Mouse (Mus musculus) heart, embryonic 14.5 days (tissue): ENCODE data around the gene Snx30. TPM values are rescaled to one million over a fixed set of nuclear protein-coding genes. Genes with fewer than 3 reads are reported as not detected.

ENCODE experiments used
- ATAC-seq: fragments of 200-750 bp; cut with Nextera tagmentation; 2 replicates; pipeline ENCODE4 v1.8.0; 2017; ENCODE audit warnings: low read depth, moderate TSS enrichment; ENCODE audit not compliant: insufficient number of reproducible peaks, insufficient read depth, low FRiP score
- H3K27ac ChIP-seq, 2 experiments: fragments of 200-500 bp in 1 of 2; fragments of 300-500 bp in 1 of 2; sonication (generic) in 1 of 2; replicated peaks in 1 of 2; 2 replicates each; pipeline ENCODE4 v1.5.1; 2012 to 2014; ENCODE audit warnings: low read depth in 2 of 2, low read length in 2 of 2, control low read depth in 1 of 2, mild to moderate bottlenecking in 1 of 2, mixed read lengths in 1 of 2; ENCODE audit not compliant: control insufficient read depth in 1 of 2, insufficient read depth in 1 of 2
- H3K27me3 ChIP-seq: fragments of 300-500 bp; sonication (generic); 2 replicates; pipeline ENCODE4 v1.6.1; 2014; ENCODE audit warnings: mild to moderate bottlenecking, low read length, control low read depth; ENCODE audit not compliant: control insufficient read depth, insufficient read depth
- H3K36me3 ChIP-seq: fragments of 300-500 bp; sonication (generic); 2 replicates; pipeline ENCODE4 v1.6.1; 2014; ENCODE audit warnings: mild to moderate bottlenecking, control low read depth, low read length, mixed read lengths; ENCODE audit not compliant: control insufficient read depth, insufficient read depth
- H3K4me1 ChIP-seq, 2 experiments: fragments of 200-500 bp in 1 of 2; fragments of 300-500 bp in 1 of 2; sonication (generic) in 1 of 2; 2 replicates each; pipeline ENCODE4 v1.6.1; 2012 to 2014; ENCODE audit warnings: low read length in 2 of 2, control low read depth in 1 of 2, mixed read lengths in 1 of 2; ENCODE audit not compliant: control insufficient read depth in 2 of 2, insufficient read depth in 2 of 2
- H3K4me2 ChIP-seq: fragments of 300-500 bp; sonication (generic); 2 replicates; pipeline ENCODE4 v1.6.1; 2014; ENCODE audit warnings: mild to moderate bottlenecking, low read length
- H3K4me3 ChIP-seq, 2 experiments: fragments of 200-500 bp in 1 of 2; fragments of 300-500 bp in 1 of 2; sonication (generic) in 1 of 2; 2 replicates each; pipeline ENCODE4 v1.5.1; 2012 to 2014; ENCODE audit warnings: low read length in 2 of 2, mild to moderate bottlenecking in 2 of 2, control low read depth in 1 of 2, low read depth in 1 of 2, moderate library complexity in 1 of 2; ENCODE audit not compliant: control insufficient read depth in 1 of 2, insufficient read depth in 1 of 2
- H3K9ac ChIP-seq: fragments of 300-500 bp; sonication (generic); 2 replicates; pipeline ENCODE4 v1.6.1; 2014; ENCODE audit warnings: mild to moderate bottlenecking, low read length
- H3K9me3 ChIP-seq: fragments of 300-500 bp; sonication (generic); 2 replicates; pipeline ENCODE4 v1.6.1; 2016; ENCODE audit warnings: low read length, control low read depth; ENCODE audit not compliant: control insufficient read depth
- WGBS: fragments of 180-500 bp; shearing (Covaris S2); extraction: QIAGEN DNeasy Blood & Tissue Kit; methylation state at CpG from one replicate; pipeline ENCODE4 v1.1.7; 2014; 5-methylcytosine and 5-hydroxymethylcytosine counted together
- polyA plus RNA-seq: library from polyadenylated mRNA; unstranded; fragments of >200 nt; fragmentation: Nextera tagmentation; extraction: Ambion mirVana; gene quantifications from 2 replicates; pipeline ENCODE4 v1.2.1, GENCODE M21; 2014

Snx30 gene
- polyA plus RNA-seq, 1 experiment from 2014 or later = 6.6 TPM

- Histone ChIP-seq H3K4me2 (no peak overlapping the region), H3K9ac (no peak overlapping the region), H3K4me3 (no peak overlapping the region), H3K4me1 (peaks cover 9 to 21% of the 10 kb centered on the region in 2 experiments), H3K36me3 (no peaks in the 10 kb centered on the region), H3K27ac (no peak overlapping the region), H3K27me3 (no peaks in the 10 kb centered on the region), H3K9me3 (no peaks in the 10 kb centered on the region)
- ATAC-seq = no peak
- 87% methylated on average over 3 of the region's 3 CpGs for WGBS
Observed at GRCm38 (mm10) chr4:59845245-59845637, 39.6 kb downstream of the Snx30 start.

- Histone ChIP-seq H3K27me3 (no peaks in the 10 kb centered on the region), H3K4me1 (peaks cover 4 to 11% of the 10 kb centered on the region in 2 experiments; a peak in 3 of 4 replicates), H3K27ac (no peak overlapping the region), H3K4me3 (no peak overlapping the region), H3K9me3 (peaks cover 3% of the 10 kb centered on the region; the same call in 1 of the 2 replicates), H3K4me2 (no peak overlapping the region), H3K9ac (no peak overlapping the region), H3K36me3 (no peaks in the 10 kb centered on the region)
- 85% methylated on average over 5 of the region's 5 CpGs for WGBS
- no peak for ATAC-seq
Observed at GRCm38 (mm10) chr4:59847447-59847846, 41.8 kb downstream of the Snx30 start.

- Histone ChIP-seq H3K9ac (no peak overlapping the region), H3K36me3 (no peaks in the 10 kb centered on the region), H3K4me3 (no peak overlapping the region), H3K27ac (no peak overlapping the region), H3K9me3 (peaks cover 3% of the 10 kb centered on the region; the same call in 1 of the 2 replicates), H3K4me2 (no peak overlapping the region), H3K4me1 (peaks cover 2 to 8% of the 10 kb centered on the region in 2 experiments; a peak in 3 of 4 replicates), H3K27me3 (no peaks in the 10 kb centered on the region)
- ATAC-seq = no peak
- 41% methylated on average over 2 of the region's 2 CpGs for WGBS
Observed at GRCm38 (mm10) chr4:59850181-59850580, 44.5 kb downstream of the Snx30 start.

- Histone ChIP-seq H3K36me3 (no peaks in the 10 kb centered on the region), H3K4me2 (no peak overlapping the region), H3K4me3 (no peak overlapping the region), H3K27ac (peak overlapping the region; percentile 5 to 26; a peak in 2 of 4 replicates), H3K9me3 (peaks cover 3% of the 10 kb centered on the region; the same call in 1 of the 2 replicates), H3K9ac (no peak overlapping the region), H3K4me1 (peaks cover 2 to 8% of the 10 kb centered on the region in 2 experiments; a peak in 3 of 4 replicates), H3K27me3 (no peaks in the 10 kb centered on the region)
- 70% methylated on average over 5 of the region's 5 CpGs for WGBS
- ATAC-seq = no peak
Observed at GRCm38 (mm10) chr4:59850886-59851623, 45.4 kb downstream of the Snx30 start.

GRCm38 (mm10) chr4:59853155-59853554, 47.5 kb downstream of the Snx30 start:
- Histone ChIP-seq H3K27me3 (no peaks in the 10 kb centered on the region), H3K4me2 (no peak overlapping the region), H3K4me1 (peaks cover 2 to 8% of the 10 kb centered on the region in 2 experiments; a peak in 3 of 4 replicates), H3K36me3 (peaks cover 11% of the 10 kb centered on the region), H3K27ac (no peak overlapping the region), H3K9me3 (peaks cover 3% of the 10 kb centered on the region; the same call in 1 of the 2 replicates), H3K9ac (no peak overlapping the region), H3K4me3 (no peak overlapping the region)
- WGBS = 86% methylated on average over 7 of the region's 7 CpGs
- no peak for ATAC-seq

- Histone ChIP-seq H3K9me3 (no peaks in the 10 kb centered on the region), H3K36me3 (peaks cover 18% of the 10 kb centered on the region), H3K4me2 (no peak overlapping the region), H3K9ac (no peak overlapping the region), H3K27me3 (no peaks in the 10 kb centered on the region), H3K4me3 (no peak overlapping the region), H3K4me1 (peaks cover 0 to 4% of the 10 kb centered on the region in 2 experiments; a peak in 1 of 4 replicates), H3K27ac (no peak overlapping the region)
- no peak for ATAC-seq
- WGBS = 68% methylated on average over 16 of the region's 16 CpGs
Observed at GRCm38 (mm10) chr4:59859693-59860425, 54.2 kb downstream of the Snx30 start.

GRCm38 (mm10) chr4:59860431-59860830, 54.8 kb downstream of the Snx30 start:
- ATAC-seq = no peak
- H3K36me3 ChIP-seq = peaks cover 18% of the 10 kb centered on the region
- H3K9ac ChIP-seq = no peak overlapping the region
- no peak overlapping the region for H3K27ac ChIP-seq
- no peak overlapping the region for H3K4me3 ChIP-seq
- 71% methylated on average over 2 of the region's 2 CpGs for WGBS
- no peak overlapping the region for H3K4me2 ChIP-seq
- no peaks in the 10 kb centered on the region for H3K9me3 ChIP-seq
- H3K27me3 ChIP-seq = no peaks in the 10 kb centered on the region
- H3K4me1 ChIP-seq = peaks cover 0 to 4% of the 10 kb centered on the region in 2 experiments; a peak in 1 of 4 replicates
